Mouse (Mus musculus) gastrocnemius, postnatal 14 days (tissue): ENCODE measurements around the gene Grk5. TPM values are rescaled to one million over a fixed set of nuclear protein-coding genes. Genes with fewer than 3 reads are reported as not detected.

ENCODE experiments used
- DNase-seq: peaks from one replicate; pipeline ENCODE4 v3.0.0; 2021; ENCODE audit warnings: mixed read lengths
- intact Hi-C: fragments of 180-260 bp; cut with DNase I; formaldehyde crosslinking; loops from one replicate; pipeline ENCODE4 v1.15.1; 2025; ENCODE audit warnings: low total_unique reads
- total RNA-seq, 2 experiments: library from RNA; stranded (reverse); gene quantifications; 2 replicates each; pipeline ENCODE4 v1.2.3; 2021

The Grk5 gene
- total RNA-seq, 2 experiments from 2014 or later = 6.4 to 6.5 TPM

DNA sequence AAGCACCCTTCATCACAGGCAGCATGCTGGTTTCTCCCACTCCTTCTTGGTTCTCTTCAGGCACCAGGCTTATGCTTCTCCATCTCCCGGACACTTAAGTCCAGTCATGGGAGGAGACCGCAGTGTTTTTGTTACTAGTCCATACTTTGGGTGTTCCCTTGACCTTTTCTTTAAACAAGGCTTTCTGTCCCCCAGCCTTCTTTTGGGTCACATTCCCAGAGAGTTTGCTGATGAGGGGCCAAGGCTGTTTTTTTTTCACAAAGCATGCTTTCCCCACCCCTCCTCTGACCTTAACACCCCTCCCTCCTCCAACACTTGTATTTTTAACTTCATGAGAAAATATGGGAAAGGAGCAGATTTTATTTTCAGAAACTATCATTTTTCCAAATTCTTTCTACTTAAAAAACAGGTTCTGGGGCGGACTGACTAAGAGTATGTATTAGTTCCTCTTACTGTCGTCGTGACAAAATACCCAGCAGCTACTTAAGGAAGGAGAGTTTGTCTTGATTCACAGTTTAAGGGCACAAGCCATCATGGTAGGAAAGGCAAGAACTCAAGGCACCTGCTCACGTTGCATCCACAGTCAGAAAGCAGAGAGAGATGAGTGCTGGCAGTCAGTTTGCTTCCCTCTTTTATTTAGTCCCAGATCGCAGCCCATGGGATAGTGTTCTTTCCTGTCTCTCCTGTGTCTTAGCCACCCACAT is 73.0 kb downstream of the Grk5 start:
- intact Hi-C loops = no loop called here
- DNase-seq = no peak

GRCm38 (mm10) chr19:60967909-60968308 is 78.4 kb downstream of the Grk5 start:
- intact Hi-C loops = no loop called here
- no peak for DNase-seq

DNA sequence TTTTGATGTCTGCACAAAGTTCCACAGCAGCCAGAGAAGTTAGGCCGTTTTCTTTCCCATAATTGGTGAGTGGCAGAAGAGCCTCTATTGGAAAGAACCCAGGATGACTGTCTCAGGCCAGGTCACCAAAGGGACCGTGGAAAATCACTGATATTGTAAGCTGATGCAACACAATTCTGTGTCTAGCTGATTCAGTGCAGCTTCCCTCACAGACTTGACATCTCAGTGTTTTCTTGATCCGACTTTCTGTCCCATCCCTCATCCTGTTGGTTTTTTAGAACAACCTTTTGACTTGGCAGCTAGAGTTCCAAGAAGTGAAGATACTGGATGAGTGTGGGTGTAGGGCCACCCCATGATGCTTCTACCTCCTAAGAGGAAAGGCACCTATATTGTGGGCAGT is 80.9 kb downstream of the Grk5 start:
- intact Hi-C loops = no loop called here
- no peak for DNase-seq

DNA sequence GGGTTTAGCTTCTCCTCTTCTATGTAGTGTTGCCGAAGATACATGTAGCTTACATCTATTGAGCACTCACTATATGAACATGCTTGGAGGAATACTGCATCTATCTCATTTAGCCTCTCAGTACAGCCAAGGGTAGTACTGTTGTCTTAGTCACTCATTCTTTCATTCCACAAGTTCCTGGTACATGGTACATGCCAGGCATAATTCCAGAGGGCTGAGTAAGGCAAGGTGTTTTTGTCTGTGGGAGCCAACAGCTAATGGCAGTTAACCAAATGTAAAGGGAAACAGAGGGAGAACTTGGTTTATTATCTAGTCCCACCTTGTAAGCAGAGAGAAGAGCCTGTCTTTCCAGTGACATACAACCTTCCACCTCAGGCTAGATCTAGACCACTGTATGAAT is 82.0 kb downstream of the Grk5 start:
- DNase-seq = no peak
- intact Hi-C loops = no loop called here

DNA sequence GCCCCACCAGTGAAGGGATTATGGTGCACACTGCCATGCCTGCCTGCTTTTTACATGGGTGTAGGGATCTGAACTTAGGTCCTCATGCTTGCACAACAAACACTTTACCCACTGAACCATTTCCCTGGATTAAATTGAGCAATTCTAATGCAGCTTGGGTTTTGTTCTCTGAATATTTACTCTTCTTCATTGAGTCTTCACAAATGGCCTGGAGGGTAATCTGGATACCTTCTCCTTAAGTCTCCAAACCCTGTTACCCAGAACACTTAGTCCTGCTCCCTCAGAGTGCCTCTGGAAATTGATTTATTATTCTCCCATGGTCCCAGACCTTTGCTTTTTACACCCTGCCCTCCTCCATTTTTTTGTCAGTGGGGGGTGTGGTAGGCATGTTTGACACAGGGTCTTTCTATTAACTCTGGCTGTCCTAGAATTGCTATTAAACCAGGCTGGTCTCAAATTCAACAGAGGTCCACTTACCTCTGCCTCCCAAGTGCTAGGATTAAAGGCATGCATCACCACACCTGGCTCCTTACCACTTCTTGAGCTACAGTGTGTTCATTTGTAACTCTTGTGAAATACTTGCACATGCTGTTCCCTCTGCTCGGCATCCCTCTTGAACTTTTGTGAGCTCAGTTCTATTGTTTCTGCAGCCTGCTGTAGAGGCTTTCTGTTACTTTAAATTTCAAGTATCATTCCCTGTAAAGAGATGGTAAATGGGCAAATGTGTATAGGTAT is 82.9 kb downstream of the Grk5 start:
- intact Hi-C loops = no loop called here
- no peak for DNase-seq

GRCm38 (mm10) chr19:60973508-60973907 is 84.0 kb downstream of the Grk5 start:
- no peak for DNase-seq
- intact Hi-C loops = no loop called here

GRCm38 (mm10) chr19:60979581-60979980 is 90.0 kb downstream of the Grk5 start:
- intact Hi-C loops = no loop called here
- no peak for DNase-seq

GRCm38 (mm10) chr19:60981391-60981790 is 91.8 kb downstream of the Grk5 start:
- intact Hi-C loops = no loop called here

DNA sequence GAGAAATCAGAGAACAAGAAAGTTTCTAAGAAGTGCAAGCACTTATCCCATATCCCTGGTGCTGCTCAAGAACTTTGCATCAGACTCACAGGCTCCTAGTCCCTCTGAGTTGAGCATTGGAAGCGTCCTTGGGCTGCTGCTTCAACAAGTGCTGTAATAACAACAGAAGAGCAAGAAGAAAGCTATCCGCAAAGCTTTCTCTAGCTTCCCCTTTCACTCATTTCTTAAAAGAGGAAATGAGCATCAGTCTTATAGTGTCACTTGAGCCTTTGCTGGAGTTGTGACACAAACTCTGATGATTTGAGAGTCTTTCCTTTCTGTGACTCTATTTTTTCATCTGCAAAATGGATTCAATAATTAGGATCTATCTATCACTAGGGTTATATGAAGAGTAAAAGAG is 92.3 kb downstream of the Grk5 start:
- no peak for DNase-seq
- intact Hi-C loops = no loop called here

More at GRCm38 (mm10) chr19:60981391-60981790, 91.8 kb downstream of the Grk5 start:
- DNase-seq = no peak

- DNase-seq = no peak
- intact Hi-C loops = no loop called here
Observed at GRCm38 (mm10) chr19:60989766-60990165, 100.2 kb downstream of the Grk5 start.

DNA sequence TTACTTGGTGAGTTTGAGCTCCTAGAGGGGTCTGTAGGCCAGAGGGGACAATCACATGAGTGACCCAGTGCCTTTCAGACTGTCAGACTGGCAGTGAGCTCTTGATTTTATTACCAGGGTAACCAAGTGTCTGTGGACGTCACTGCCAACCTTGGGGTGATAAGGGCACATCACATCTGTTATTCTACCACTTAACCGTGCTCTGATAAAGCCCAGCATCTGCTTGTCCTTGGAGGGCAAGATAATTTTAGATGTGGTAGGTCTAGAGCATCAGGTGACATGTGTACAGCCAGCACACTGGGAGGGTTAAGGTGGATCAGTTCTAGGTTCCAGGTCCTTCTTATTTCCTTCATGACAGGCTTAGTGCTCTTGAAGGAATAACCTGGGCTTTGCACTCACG is 104.7 kb downstream of the Grk5 start:
- no peak for DNase-seq
- intact Hi-C loops = no loop called here

DNA sequence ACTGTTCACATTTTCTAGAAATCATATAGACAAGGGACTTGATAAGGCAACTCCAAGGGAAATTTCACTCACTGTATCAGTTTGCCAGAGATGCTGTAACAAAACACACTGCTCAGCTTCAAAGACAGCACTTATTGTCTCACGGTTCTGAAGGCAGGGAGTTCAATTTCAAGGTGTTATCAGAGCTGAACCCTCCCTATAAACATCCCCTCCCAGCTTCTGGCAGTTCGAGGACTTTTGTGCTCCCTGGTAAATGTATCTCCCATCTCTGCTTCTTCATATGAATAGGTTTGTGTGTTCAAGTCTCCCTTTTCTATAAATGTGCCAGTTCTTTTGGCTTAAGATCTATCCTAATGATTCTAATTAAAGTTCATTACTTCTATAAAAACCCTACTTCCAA is 105.3 kb downstream of the Grk5 start:
- intact Hi-C loops = no loop called here
- no peak for DNase-seq

- intact Hi-C loops = no loop called here
- DNase-seq = no peak
Observed at GRCm38 (mm10) chr19:60997784-60998183, 108.2 kb downstream of the Grk5 start.

DNA sequence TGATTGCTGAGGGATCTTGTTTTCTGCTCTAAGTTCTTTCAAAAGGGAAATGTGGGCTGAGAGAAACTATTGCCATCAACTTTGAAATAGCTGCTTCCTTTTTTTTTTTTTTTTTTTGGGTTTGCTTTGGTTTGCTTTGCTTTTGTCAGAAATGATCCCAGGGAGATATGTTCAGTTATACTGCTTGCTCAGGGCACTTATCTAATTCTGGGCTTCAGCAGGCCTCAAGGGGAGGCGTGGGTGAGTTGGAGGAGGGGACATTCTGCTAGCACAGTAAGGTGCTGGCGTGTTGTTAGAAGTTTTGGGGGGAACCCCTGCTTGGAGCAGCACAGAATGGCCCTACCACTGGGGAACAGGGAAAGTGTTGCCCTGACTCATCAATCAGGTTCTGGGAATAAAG is 110.1 kb downstream of the Grk5 start:
- intact Hi-C loops = no loop called here
- no peak for DNase-seq

GRCm38 (mm10) chr19:61000958-61001357 is 111.4 kb downstream of the Grk5 start:
- intact Hi-C loops = no loop called here
- no peak for DNase-seq

DNA sequence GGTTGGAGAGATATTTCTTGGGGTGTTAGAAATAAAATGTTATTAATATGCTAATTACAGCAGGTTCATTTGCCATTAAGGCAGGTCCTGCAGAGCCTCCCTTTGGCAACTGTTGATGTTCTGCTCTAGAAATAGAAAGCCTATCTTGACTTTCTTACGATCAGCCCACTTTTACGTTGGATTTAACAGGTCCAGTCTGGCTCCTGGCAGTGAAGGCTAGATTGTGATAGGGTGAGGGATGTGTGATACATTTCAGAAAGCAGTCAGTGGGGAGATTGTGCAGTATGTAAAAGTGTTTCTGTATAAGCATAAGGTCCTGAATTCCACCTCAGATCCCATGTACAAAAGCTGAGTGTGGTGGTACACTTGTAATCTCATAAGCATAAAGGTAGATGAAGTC is 119.7 kb downstream of the Grk5 start:
- intact Hi-C loops = no loop called here
- no peak for DNase-seq

DNA sequence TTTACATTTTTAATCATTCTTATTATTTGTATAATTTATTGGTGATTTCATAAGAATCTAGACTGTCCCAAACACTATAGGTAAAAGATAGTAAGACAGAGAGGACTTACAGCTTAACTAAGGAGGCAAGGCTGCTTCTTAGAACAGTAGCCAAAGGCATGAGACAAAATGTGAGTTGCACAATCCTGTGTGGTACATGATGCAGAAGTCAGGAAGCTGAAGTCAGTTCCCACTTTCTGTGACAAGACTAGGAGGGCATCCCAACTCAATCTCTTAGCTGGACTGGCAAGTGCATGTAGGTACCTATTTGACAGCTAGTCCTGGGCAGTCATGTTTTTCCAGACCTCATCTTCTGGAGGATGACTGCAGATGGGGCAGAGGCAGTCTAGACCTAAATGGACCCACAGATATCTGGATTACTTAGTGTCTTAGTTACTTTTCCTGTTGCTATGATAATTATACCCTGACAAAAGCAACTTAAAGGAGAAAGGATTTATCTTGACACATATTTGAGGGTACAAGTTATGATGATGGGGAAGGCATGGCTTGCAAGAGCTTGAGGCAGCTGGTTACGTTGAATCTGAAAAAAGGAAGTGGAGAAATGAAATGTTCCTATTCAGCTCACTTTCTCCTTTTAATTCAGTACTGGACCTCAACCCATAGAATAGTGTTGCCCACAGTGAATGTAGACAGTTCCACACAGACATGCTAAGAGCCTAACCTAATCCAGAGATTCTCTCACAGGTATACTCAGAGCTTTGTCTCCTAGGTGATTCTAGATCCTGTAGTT is 128.1 kb downstream of the Grk5 start:
- intact Hi-C loops = no loop called here
- no peak for DNase-seq

- DNase-seq = no peak
- intact Hi-C loops = no loop called here
Observed at GRCm38 (mm10) chr19:61021502-61021901, 132.0 kb downstream of the Grk5 start.

- no peak for DNase-seq
- intact Hi-C loops = no loop called here
Observed at GRCm38 (mm10) chr19:61021939-61022566, 132.5 kb downstream of the Grk5 start.

GRCm38 (mm10) chr19:61031570-61031969 is 142.0 kb downstream of the Grk5 start:
- DNase-seq = no peak
- intact Hi-C loops = no loop called here
